Mouse (Mus musculus) heart, postnatal 0 days (tissue): Measurements from ENCODE around the gene Pdlim3. TPM values are rescaled to one million over a fixed set of nuclear protein-coding genes. Genes with fewer than 3 reads are reported as not detected.
A peak's percentile ranks its signal among the peaks of the same experiment; 100 is the strongest.

Experiments
- ATAC-seq: fragments of 200-750 bp; cut with Nextera tagmentation; 2 replicates; pipeline ENCODE4 v1.8.0; 2017; ENCODE audit warnings: low read depth, moderate number of reproducible peaks, moderate library complexity; ENCODE audit not compliant: insufficient read depth
- DNase-seq: peaks from one replicate; pipeline ENCODE4 v3.0.0-alpha.2; 2016; ENCODE audit warnings: low spot score
- H3K27ac ChIP-seq: fragments of 300-500 bp; sonication (generic); 2 replicates; pipeline ENCODE4 v1.5.1; 2014; ENCODE audit warnings: low read depth, mild to moderate bottlenecking
- H3K27me3 ChIP-seq: fragments of 300-500 bp; sonication (generic); 2 replicates; pipeline ENCODE4 v1.6.1; 2014; ENCODE audit warnings: low read length, mixed read lengths; ENCODE audit not compliant: control insufficient read depth, insufficient read depth
- H3K36me3 ChIP-seq: fragments of 300-500 bp; sonication (generic); replicated peaks from 2 replicates; pipeline ENCODE4 v1.6.1; 2014; ENCODE audit warnings: low read length, mixed read lengths; ENCODE audit not compliant: control insufficient read depth, insufficient read depth
- H3K4me1 ChIP-seq: fragments of 300-500 bp; sonication (generic); 2 replicates; pipeline ENCODE4 v1.6.1; 2014; ENCODE audit warnings: antibody characterized with exemption; ENCODE audit not compliant: control insufficient read depth, insufficient read depth
- H3K4me2 ChIP-seq: fragments of 300-500 bp; sonication (generic); 2 replicates; pipeline ENCODE4 v1.6.1; 2014; ENCODE audit warnings: low read depth, mild to moderate bottlenecking, low read length, moderate library complexity
- H3K4me3 ChIP-seq: fragments of 300-500 bp; sonication (generic); 2 replicates; pipeline ENCODE4 v1.5.1; 2014; ENCODE audit warnings: low read depth, low read length
- H3K9ac ChIP-seq: fragments of 300-500 bp; sonication (generic); replicated peaks from 2 replicates; pipeline ENCODE4 v1.6.1; 2014; ENCODE audit warnings: low read depth, low read length, mixed read lengths
- H3K9me3 ChIP-seq: fragments of 300-500 bp; sonication (generic); replicated peaks from 2 replicates; pipeline ENCODE4 v1.6.1; 2016; ENCODE audit warnings: low read length; ENCODE audit not compliant: control insufficient read depth
- CTCF ChIP-seq: IDR thresholded peaks from 2 replicates; pipeline ENCODE4 v1.5.1; 2016; ENCODE audit warnings: antibody characterized with exemption, control low read depth, low read depth
- EP300 ChIP-seq: IDR thresholded peaks from 2 replicates; pipeline ENCODE4 v1.6.1; 2016; ENCODE audit warnings: antibody characterized with exemption, low read depth
- WGBS: fragments of 180-500 bp; shearing (Covaris S2); extraction: QIAGEN DNeasy Blood & Tissue Kit; methylation state at CpG from one replicate; pipeline ENCODE4 v1.1.7; 2014; 5-methylcytosine and 5-hydroxymethylcytosine counted together
- polyA plus RNA-seq: library from polyadenylated mRNA; unstranded; fragments of >200 nt; fragmentation: Nextera tagmentation; extraction: Ambion mirVana; gene quantifications from 2 replicates; pipeline ENCODE4 v1.2.1, GENCODE M21; 2015
- total RNA-seq: library from RNA; depleted of rRNA; stranded (reverse); fragments of >200 nt; gene quantifications from 2 replicates; pipeline ENCODE4 v1.2.3, GENCODE M21; 2014; ENCODE audit warnings: low replicate concordance

The Pdlim3 gene
- total and polyA plus RNA-seq, 2 experiments from 2014 or later: 127 to 168 TPM

DNA sequence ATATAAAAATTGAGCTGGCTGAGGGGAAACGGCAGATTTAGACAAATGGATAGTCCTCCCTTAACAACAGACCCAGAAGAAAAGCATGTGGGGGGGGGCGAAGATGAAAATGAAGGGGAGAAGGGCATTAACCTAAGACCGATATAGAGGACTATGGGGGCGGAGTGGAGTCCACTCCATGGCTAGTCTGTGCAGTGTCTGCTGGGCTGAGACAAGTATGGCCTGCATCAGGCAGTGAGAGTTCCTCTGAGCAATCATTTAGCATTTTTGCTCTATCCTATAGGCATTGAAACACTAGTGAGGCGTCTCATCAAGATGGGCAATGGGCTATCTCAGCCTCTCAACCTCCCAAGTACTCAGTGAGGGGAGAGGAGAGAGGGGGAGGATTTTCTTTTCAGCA, 8.9 kb upstream of the Pdlim3 start:
- no peak overlapping the region for H3K27ac ChIP-seq
- no peak overlapping the region for H3K9ac ChIP-seq
- no peak for TF ChIP-seq CTCF
- no peak for TF ChIP-seq EP300
- DNase-seq: no peak
- H3K4me1 ChIP-seq: peaks cover 6% of the 10 kb centered on the region; the same call in 1 of the 2 replicates
- 87% methylated on average over 5 of the region's 5 CpGs for WGBS
- no peaks in the 10 kb centered on the region for H3K27me3 ChIP-seq
- H3K36me3 ChIP-seq: no peaks in the 10 kb centered on the region
- no peak for ATAC-seq
- H3K9me3 ChIP-seq: no peaks in the 10 kb centered on the region
- no peak overlapping the region for H3K4me3 ChIP-seq
- H3K4me2 ChIP-seq: no peak overlapping the region

DNA sequence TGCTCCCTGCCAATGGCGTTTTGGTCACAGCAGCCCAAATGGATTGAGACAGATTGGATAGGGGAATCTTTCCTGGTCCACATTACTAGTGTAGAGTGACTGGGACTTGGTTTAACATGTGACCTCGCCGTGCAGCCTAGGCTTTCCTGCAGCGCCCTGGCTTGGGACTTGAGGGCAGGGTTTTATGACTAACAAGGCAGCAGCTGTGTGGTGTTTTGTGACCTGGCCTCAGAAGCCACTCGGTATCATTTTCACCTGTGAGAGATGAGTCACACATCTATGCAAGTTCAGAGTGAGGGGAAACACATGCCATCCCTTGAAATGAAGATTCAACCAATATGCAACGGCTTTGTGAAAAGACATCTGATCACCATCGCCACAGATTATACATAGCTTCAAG, 7.6 kb upstream of the Pdlim3 start:
- DNase-seq (no peak), ATAC-seq (no peak)
- Histone ChIP-seq H3K4me3 (no peak overlapping the region), H3K36me3 (no peaks in the 10 kb centered on the region), H3K9ac (no peak overlapping the region), H3K4me1 (peaks cover 3% of the 10 kb centered on the region; the same call in 1 of the 2 replicates), H3K27me3 (no peaks in the 10 kb centered on the region), H3K9me3 (no peaks in the 10 kb centered on the region), H3K4me2 (no peak overlapping the region), H3K27ac (no peak overlapping the region)
- WGBS: 81% methylated on average over 7 of the region's 7 CpGs
- no peak for TF ChIP-seq CTCF
- no peak for TF ChIP-seq EP300

DNA sequence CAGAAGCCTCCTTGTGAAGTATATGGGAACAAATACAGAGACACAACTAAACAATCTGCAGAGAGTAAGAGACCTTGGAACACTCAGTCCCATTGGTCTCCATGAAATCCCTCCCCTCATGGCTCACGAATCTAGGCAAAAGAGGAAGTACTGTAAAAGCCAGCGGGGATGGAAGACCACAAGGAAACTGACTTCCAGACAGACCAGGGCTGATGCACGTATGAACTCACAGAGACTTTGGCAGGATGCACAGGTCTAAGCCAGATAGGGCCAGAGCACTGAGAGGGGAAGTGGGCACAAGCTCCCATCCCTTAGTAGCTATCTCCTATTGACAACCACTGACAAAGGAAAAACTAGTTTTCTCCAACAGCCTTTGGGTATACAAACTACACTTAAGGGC, 4.8 kb upstream of the Pdlim3 start:
- no peak overlapping the region for H3K9ac ChIP-seq
- no peak overlapping the region for H3K4me2 ChIP-seq
- no peak overlapping the region for H3K4me3 ChIP-seq
- peaks cover 3% of the 10 kb centered on the region; the same call in 1 of the 2 replicates for H3K4me1 ChIP-seq
- no peak overlapping the region for H3K27ac ChIP-seq
- WGBS: 76% methylated on average over 3 of the region's 3 CpGs
- ATAC-seq (no peak), DNase-seq (no peak)
- no peaks in the 10 kb centered on the region for H3K9me3 ChIP-seq
- TF ChIP-seq EP300 (no peak), CTCF (no peak)
- H3K36me3 ChIP-seq: no peaks in the 10 kb centered on the region
- no peaks in the 10 kb centered on the region for H3K27me3 ChIP-seq

DNA sequence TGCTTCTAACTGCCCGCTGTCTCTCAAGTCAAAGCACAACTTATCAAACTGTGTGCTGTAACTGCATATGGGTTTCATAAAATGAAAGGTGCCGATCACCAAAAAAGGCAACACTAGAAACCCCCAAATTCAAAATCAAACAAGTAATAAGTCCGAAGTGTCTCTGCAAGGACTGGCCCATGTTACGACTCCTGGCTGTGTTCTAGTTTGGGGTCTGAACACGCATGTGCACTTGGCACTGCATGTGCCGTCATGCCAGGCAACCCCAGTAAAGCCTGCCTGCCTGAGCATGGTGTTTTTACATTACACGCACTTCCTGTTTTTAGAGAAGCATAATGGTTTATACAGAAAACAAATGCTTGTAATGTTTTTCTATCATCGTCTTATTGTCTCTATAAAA, 3.5 kb upstream of the Pdlim3 start:
- Histone ChIP-seq H3K4me1 (no peaks in the 10 kb centered on the region), H3K27ac (no peak overlapping the region), H3K36me3 (no peaks in the 10 kb centered on the region), H3K9ac (no peak overlapping the region), H3K9me3 (no peaks in the 10 kb centered on the region), H3K4me3 (no peak overlapping the region), H3K4me2 (no peak overlapping the region), H3K27me3 (no peaks in the 10 kb centered on the region)
- DNase-seq: no peak
- WGBS: 89% methylated on average over 8 of the region's 8 CpGs
- TF ChIP-seq CTCF (no peak), EP300 (no peak)
- ATAC-seq: no peak

DNA sequence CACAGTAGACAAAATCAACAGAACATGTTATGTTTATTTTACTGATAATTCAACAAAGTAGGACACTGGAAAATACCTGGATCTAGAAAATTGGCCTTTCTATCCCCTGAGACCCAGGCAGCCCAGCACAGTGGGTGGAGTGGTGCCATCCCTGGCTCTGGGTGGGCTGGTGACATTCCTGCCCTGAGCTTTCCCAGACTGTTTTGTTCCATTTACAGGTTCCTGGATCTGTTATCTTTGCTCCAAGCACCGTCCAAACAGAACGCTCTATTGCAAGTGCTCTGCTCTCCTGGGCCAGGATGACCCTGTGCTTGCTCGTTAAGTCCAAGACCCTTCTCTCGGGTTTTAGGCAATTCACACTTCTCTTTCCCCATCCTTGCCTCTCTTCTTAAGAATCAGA, 1.5 kb upstream of the Pdlim3 start:
- Histone ChIP-seq H3K36me3 (no peaks in the 10 kb centered on the region), H3K9ac (no peak overlapping the region), H3K4me2 (no peak overlapping the region), H3K27ac (no peak overlapping the region), H3K4me3 (no peak overlapping the region), H3K27me3 (no peaks in the 10 kb centered on the region), H3K9me3 (no peaks in the 10 kb centered on the region), H3K4me1 (0 out of 2 replicates have a peak, but pooled peaks cover 2% of the 10 kb centered on the region)
- ATAC-seq (no peak), DNase-seq (no peak)
- 31% methylated on average over 4 of the region's 4 CpGs for WGBS
- TF ChIP-seq EP300 (no peak), CTCF (no peak)

DNA sequence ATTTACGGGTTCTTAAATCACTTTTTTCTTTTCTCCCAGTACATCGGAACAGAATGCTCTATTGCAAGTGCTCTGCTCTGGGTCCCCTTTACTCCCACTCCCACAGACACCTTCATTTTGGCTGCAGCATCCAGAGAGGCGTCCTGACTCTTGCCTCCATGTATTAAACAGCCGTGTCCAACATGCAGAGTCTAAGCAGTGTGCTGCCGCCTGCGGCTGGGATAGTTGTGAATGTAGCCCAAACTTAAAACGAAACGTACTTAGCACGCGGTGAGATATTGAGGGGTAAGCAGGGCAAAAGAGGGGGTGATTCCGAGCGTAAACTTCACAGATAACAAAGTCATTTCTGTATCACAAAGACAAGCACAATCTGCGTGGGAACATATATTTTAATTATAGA, 709 bp upstream of the Pdlim3 start:
- no peaks in the 10 kb centered on the region for H3K9me3 ChIP-seq
- TF ChIP-seq CTCF (peak; percentile 52), EP300 (no peak)
- peak overlapping the region; percentile 69 for H3K9ac ChIP-seq
- ATAC-seq (peak; percentile 57; the same call in 1 of the 2 replicates), DNase-seq (peak; percentile 61)
- 5% methylated on average over 13 of the region's 13 CpGs for WGBS
- peak overlapping the region; percentile 66 for H3K4me3 ChIP-seq
- no peaks in the 10 kb centered on the region for H3K27me3 ChIP-seq
- peak overlapping the region; percentile 90 for H3K27ac ChIP-seq
- peak overlapping the region; percentile 85 for H3K4me2 ChIP-seq
- no peaks in the 10 kb centered on the region for H3K36me3 ChIP-seq
- 0 out of 2 replicates have a peak, but pooled peaks cover 3% of the 10 kb centered on the region for H3K4me1 ChIP-seq
